Mouse (Mus musculus): ENCODE measurements around the gene Slc35g1. TPM values are rescaled to one million over a fixed set of nuclear protein-coding genes. Genes with fewer than 3 reads are reported as not detected.

Slc35g1 gene
- polyA plus RNA-seq, 1 experiment from 2014 or later: 11.0 TPM

DNA sequence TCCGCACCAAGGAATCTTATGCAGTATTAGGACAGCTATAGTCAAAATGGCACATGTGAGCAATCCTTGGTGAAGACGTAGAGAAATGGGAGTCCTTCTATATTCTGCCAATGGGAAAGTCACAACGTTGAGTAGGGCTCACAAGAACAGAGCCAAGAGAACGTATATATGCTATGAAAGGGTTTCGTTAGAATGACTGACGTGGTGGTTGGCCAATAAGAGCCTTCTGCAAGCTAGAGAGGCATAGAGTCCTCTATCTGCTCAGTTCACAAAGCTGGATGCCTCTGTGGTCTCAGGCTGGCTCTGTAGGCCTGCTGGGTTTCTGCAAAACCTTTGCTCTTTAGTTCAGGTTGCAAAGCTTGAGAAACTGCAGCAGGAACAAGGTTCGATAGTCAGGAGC, 35.5 kb downstream of the Slc35g1 start:
- H3K27ac ChIP-seq: no peak overlapping the region
- H3K27me3 ChIP-seq (replicated peaks): no peaks in the 10 kb centered on the region
- no peaks in the 10 kb centered on the region for H3K9me3 ChIP-seq
- no peak overlapping the region for H3K9ac ChIP-seq
- no peak for ATAC-seq (ENCODE audit: insufficient read depth, low FRiP score, low read depth)
- no peaks in the 10 kb centered on the region for H3K4me1 ChIP-seq
- H3K4me3 ChIP-seq (replicated peaks): no peak overlapping the region
- WGBS: 78% methylated on average over 7 of the region's 7 CpGs
- no peaks in the 10 kb centered on the region for H3K36me3 ChIP-seq
- H3K4me2 ChIP-seq: no peak overlapping the region

- Histone ChIP-seq H3K27me3 (replicated peaks) (no peaks in the 10 kb centered on the region), H3K27ac (no peak overlapping the region), H3K9ac (no peak overlapping the region), H3K36me3 (no peaks in the 10 kb centered on the region), H3K4me2 (no peak overlapping the region), H3K4me3 (replicated peaks) (no peak overlapping the region), H3K9me3 (no peaks in the 10 kb centered on the region), H3K4me1 (no peaks in the 10 kb centered on the region)
- 75% methylated on average over 3 of the region's 3 CpGs for WGBS
- ATAC-seq (ENCODE audit: insufficient read depth, low FRiP score, low read depth): no peak
Observed at GRCm38 (mm10) chr19:38432021-38432420, 36.2 kb downstream of the Slc35g1 start.

DNA sequence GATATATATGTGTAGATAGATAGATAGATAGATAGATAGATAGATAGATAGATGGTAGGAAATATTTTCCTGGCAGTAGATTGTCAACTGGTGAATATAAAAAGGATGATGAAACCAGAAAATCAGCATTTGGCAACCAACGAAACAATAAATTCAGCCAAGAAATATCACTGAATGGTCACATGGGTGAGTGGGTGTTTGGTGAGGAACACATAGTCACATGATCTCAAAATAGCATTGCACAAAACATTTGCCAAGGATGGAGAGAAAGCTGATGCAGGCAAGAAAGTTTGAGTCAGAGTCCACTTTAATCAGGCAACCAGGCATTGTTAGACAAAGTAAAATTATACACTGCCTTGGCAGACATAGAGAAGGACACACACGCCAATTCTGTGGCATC, 37.6 kb downstream of the Slc35g1 start:
- Histone ChIP-seq H3K27me3 (replicated peaks) (no peaks in the 10 kb centered on the region), H3K9me3 (no peaks in the 10 kb centered on the region), H3K4me1 (no peaks in the 10 kb centered on the region), H3K36me3 (no peaks in the 10 kb centered on the region), H3K9ac (no peak overlapping the region), H3K4me2 (no peak overlapping the region), H3K27ac (no peak overlapping the region), H3K4me3 (replicated peaks) (no peak overlapping the region)
- 86% methylated on average over 2 of the region's 2 CpGs for WGBS
- ATAC-seq (ENCODE audit: insufficient read depth, low FRiP score, low read depth): no peak

- no peak overlapping the region for H3K27ac ChIP-seq
- no peaks in the 10 kb centered on the region for H3K36me3 ChIP-seq
- no peaks in the 10 kb centered on the region for H3K4me1 ChIP-seq
- no peak for ATAC-seq (ENCODE audit: insufficient read depth, low FRiP score, low read depth)
- no peaks in the 10 kb centered on the region for H3K9me3 ChIP-seq
- 90% methylated on average over 15 of the region's 15 CpGs for WGBS
- no peaks in the 10 kb centered on the region for H3K27me3 ChIP-seq (replicated peaks)
- H3K4me3 ChIP-seq (replicated peaks): no peak overlapping the region
- H3K4me2 ChIP-seq: no peak overlapping the region
- H3K9ac ChIP-seq: no peak overlapping the region
Observed at GRCm38 (mm10) chr19:38435221-38435620, 39.4 kb downstream of the Slc35g1 start.

DNA sequence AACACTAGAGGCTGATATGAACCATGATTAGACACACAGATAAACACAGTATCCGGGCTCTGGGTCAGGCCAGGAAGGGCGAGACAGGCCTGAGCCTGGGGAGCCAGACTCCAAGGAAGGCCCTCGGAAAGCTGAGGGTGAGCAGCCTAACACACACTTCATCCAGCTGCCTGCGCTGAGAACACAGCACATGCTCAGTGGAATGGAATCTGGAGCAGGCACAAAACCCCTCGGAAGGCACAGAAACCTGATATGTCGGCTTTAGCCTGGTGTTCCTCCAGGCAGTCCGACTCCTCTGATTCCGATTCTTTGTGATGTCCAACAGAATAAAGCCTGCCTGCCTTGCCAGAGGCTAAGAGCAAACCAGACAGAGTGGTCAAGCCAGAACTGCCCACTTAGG, 46.1 kb downstream of the Slc35g1 start:
- Histone ChIP-seq H3K9ac (no peak overlapping the region), H3K4me2 (no peak overlapping the region), H3K9me3 (no peaks in the 10 kb centered on the region), H3K27me3 (replicated peaks) (no peaks in the 10 kb centered on the region), H3K36me3 (no peaks in the 10 kb centered on the region), H3K4me3 (replicated peaks) (no peak overlapping the region), H3K4me1 (no peaks in the 10 kb centered on the region), H3K27ac (no peak overlapping the region)
- WGBS: 61% methylated on average over 8 of the region's 8 CpGs
- ATAC-seq (ENCODE audit: insufficient read depth, low FRiP score, low read depth): no peak

- H3K9ac ChIP-seq: no peak overlapping the region
- H3K4me3 ChIP-seq (replicated peaks): no peak overlapping the region
- H3K4me2 ChIP-seq: no peak overlapping the region
- no peaks in the 10 kb centered on the region for H3K27me3 ChIP-seq (replicated peaks)
- H3K9me3 ChIP-seq: no peaks in the 10 kb centered on the region
- WGBS: 67% methylated on average over 5 of the region's 5 CpGs
- H3K4me1 ChIP-seq: no peaks in the 10 kb centered on the region
- H3K27ac ChIP-seq: no peak overlapping the region
- H3K36me3 ChIP-seq: no peaks in the 10 kb centered on the region
- ATAC-seq (ENCODE audit: insufficient read depth, low FRiP score, low read depth): no peak
Observed at GRCm38 (mm10) chr19:38445758-38446157, 50.0 kb downstream of the Slc35g1 start.

Other genes with a start within 250 kb of the Slc35g1 start
- 33.7 and 37.4 TPM in 2 replicates for gene Fra10ac1, start 171.8 kb upstream of the Slc35g1 start, polyA plus RNA-seq (2015; fragmentation: Nextera tagmentation; extraction: Ambion mirVana)
- 0.92 and 1.1 TPM in 2 replicates for gene Lgi1, start 131.4 kb upstream of the Slc35g1 start, polyA plus RNA-seq (2015; fragmentation: Nextera tagmentation; extraction: Ambion mirVana)
- 8.7 and 9.3 TPM in 2 replicates for gene Plce1, start 85.1 kb downstream of the Slc35g1 start, polyA plus RNA-seq (2015; fragmentation: Nextera tagmentation; extraction: Ambion mirVana)